Mouse (Mus musculus) limb, embryonic 13.5 days (tissue): ENCODE data around the gene Xrcc1. TPM values are rescaled to one million over a fixed set of nuclear protein-coding genes. Genes with fewer than 3 reads are reported as not detected.

Source experiments
- ATAC-seq: fragments of 200-750 bp; cut with Nextera tagmentation; 2 replicates; pipeline ENCODE4 v1.8.0; 2017; ENCODE audit warnings: low read depth, moderate number of reproducible peaks, moderate TSS enrichment; ENCODE audit not compliant: low FRiP score
- H3K27ac ChIP-seq: fragments of 300-500 bp; sonication (generic); 2 replicates; pipeline ENCODE4 v1.5.1; 2015; ENCODE audit warnings: inconsistent platforms, mild to moderate bottlenecking, moderate library complexity
- H3K27me3 ChIP-seq: fragments of 300-500 bp; sonication (generic); 2 replicates; pipeline ENCODE4 v1.6.1; 2015; ENCODE audit warnings: mild to moderate bottlenecking, inconsistent platforms
- H3K36me3 ChIP-seq: fragments of 300-500 bp; sonication (generic); 2 replicates; pipeline ENCODE4 v1.6.1; 2015; ENCODE audit warnings: inconsistent platforms, mild to moderate bottlenecking, moderate library complexity
- H3K4me1 ChIP-seq: fragments of 300-500 bp; sonication (generic); 2 replicates; pipeline ENCODE4 v1.6.1; 2015; ENCODE audit warnings: inconsistent platforms
- H3K4me2 ChIP-seq: fragments of 300-500 bp; sonication (generic); replicated peaks from 2 replicates; pipeline ENCODE4 v1.6.1; 2015; ENCODE audit warnings: inconsistent platforms, mild to moderate bottlenecking, moderate library complexity
- H3K4me3 ChIP-seq: fragments of 300-500 bp; sonication (generic); 2 replicates; pipeline ENCODE4 v1.5.1; 2015; ENCODE audit warnings: moderate library complexity, mild to moderate bottlenecking, inconsistent platforms
- H3K9ac ChIP-seq: fragments of 300-500 bp; sonication (generic); 2 replicates; pipeline ENCODE4 v1.6.1; 2015; ENCODE audit warnings: mild to moderate bottlenecking, inconsistent platforms
- H3K9me3 ChIP-seq: fragments of 300-500 bp; sonication (generic); 2 replicates; pipeline ENCODE4 v1.6.1; 2016; ENCODE audit warnings: inconsistent platforms
- WGBS: fragments of 180-500 bp; shearing (Covaris S2); methylation state at CpG from one replicate; pipeline ENCODE4 v1.1.7; 2015; 5-methylcytosine and 5-hydroxymethylcytosine counted together
- polyA plus RNA-seq: library from polyadenylated mRNA; unstranded; fragments of >200 nt; fragmentation: Nextera tagmentation; extraction: Ambion mirVana; gene quantifications from 2 replicates; pipeline ENCODE4 v1.2.1, GENCODE M21; 2015

Gene Xrcc1
- polyA plus RNA-seq, 1 experiment from 2014 or later, result 125 TPM

DNA sequence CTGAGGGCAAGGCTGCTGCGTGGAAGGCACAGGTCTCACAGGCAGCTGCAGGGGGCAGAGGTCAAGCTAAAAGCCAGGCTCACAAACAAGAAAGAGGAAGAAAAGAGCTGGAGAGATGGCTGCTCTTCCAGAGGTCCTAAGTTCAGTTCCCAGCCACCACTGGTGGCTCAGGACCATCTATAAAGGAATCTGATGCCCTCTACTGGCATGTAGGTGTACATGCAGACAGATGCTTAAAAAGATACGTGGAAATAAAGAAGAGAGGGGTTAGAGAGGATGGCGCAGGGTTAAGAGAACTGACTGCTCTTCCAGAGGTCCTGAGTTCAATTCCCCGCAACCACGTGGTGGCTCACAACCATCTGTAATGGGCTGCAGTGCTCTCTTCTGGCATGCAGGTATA lies 26.4 kb downstream of the Xrcc1 start:
- Histone ChIP-seq H3K9ac (no peak overlapping the region), H3K4me1 (no peaks in the 10 kb centered on the region), H3K4me2 (no peak overlapping the region), H3K9me3 (no peaks in the 10 kb centered on the region), H3K27ac (no peak overlapping the region), H3K4me3 (no peak overlapping the region), H3K36me3 (peaks cover 69% of the 10 kb centered on the region), H3K27me3 (no peaks in the 10 kb centered on the region)
- ATAC-seq, result no peak
- 62% methylated on average over 5 of the region's 5 CpGs for WGBS

DNA sequence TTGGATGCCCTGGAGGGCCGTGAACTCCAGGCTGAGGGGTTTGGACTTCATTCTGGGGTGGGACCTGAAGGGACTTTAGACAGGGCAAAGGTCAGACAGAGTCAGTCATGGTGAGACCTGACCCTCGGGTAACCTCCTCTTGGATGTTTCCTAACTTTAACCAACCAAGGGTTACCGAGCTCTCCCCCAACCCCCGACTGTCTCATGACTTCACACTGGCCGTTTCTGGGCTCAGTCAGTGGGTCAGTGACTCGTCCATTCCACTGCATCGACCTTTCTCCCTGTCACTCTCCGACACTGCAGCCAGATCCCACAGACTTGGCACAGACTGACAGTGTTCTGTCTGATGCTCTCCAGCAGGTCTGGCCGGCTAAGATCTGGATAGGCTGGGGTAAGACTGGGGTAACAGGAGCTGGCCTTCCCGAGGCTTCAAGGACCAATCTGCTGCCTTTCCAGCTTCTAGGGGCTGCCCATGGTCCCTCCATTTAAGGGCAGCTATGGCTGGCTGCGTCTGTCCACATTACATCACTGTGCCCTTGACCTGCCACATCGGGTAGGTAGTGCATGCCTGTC lies 28.2 kb downstream of the Xrcc1 start:
- Histone ChIP-seq H3K27me3 (no peaks in the 10 kb centered on the region), H3K36me3 (peaks cover 50% of the 10 kb centered on the region), H3K9me3 (no peaks in the 10 kb centered on the region), H3K4me1 (no peaks in the 10 kb centered on the region), H3K4me2 (no peak overlapping the region), H3K4me3 (no peak overlapping the region), H3K9ac (no peak overlapping the region), H3K27ac (no peak overlapping the region)
- ATAC-seq, result no peak
- 64% methylated on average over 12 of the region's 12 CpGs for WGBS

DNA sequence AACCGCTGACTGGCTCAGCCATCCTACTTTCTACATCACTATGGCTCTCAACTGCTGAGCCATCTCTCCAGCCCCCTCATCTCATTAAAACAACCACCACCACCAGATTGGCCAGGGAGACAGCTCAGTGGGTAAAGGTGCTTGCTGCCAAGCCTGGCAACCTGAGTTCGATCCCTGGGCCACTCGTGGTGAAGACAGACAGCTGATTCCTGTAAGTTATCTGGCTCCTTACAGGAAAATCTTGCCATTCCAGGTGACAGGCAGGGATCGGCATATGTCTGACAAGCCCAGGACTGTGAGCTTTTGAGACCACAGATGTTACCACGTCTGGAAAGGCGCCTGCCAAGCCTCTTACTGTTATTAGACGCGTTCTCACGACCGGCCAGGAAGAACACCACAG lies 31.7 kb downstream of the Xrcc1 start:
- Histone ChIP-seq H3K9me3 (no peaks in the 10 kb centered on the region), H3K9ac (no peak overlapping the region), H3K27me3 (no peaks in the 10 kb centered on the region), H3K27ac (no peak overlapping the region), H3K4me1 (no peaks in the 10 kb centered on the region), H3K36me3 (peaks cover 16% of the 10 kb centered on the region), H3K4me3 (no peak overlapping the region), H3K4me2 (no peak overlapping the region)
- no peak for ATAC-seq
- 89% methylated on average over 10 of the region's 10 CpGs for WGBS

DNA sequence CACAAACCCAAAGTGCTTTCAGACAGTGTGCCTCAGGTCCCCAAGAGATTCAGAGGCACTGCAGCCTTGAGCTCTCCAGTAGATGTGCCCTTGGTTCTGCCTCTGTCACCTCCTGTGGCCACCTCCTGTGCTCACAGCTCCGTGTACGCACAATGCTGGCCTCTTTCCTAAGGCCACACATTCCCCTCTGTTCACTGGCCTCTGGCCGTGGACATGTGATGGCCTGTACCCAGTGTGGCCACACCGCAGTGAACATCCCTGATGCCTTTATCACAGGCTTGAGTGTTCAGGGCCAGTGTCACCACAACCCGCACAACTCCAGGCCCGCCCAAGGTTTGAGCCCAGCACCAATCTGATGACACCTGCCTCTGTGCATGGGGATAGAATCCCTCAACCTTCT lies 38.8 kb downstream of the Xrcc1 start:
- WGBS, result 86% methylated on average over 6 of the region's 6 CpGs
- Histone ChIP-seq H3K27me3 (peaks cover 32% of the 10 kb centered on the region), H3K36me3 (no peaks in the 10 kb centered on the region), H3K9me3 (no peaks in the 10 kb centered on the region), H3K27ac (no peak overlapping the region), H3K4me2 (no peak overlapping the region), H3K9ac (no peak overlapping the region), H3K4me3 (no peak overlapping the region), H3K4me1 (peaks cover 4% of the 10 kb centered on the region; the same call in 1 of the 2 replicates)
- ATAC-seq, result no peak

DNA sequence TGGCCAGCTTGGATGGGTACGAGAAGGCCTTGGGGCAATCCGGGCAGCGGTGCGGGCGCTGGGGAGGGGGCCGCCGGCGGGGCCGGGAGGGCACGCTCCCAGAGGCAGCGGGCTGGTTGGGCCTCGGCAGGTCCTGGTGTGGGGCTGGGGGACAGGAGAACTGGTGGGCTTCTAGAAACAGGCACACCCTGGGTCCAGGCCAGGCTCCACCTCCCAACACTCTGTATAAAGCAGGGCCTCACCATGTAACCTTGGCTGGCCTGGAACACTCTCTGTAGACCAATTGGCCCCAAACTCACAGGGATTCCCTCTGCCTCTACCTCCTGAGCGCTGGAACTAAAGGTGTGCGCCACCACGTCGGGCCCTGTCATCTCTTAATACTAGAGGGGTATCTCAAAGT lies 39.9 kb downstream of the Xrcc1 start:
- Histone ChIP-seq H3K4me1 (peaks cover 4% of the 10 kb centered on the region; the same call in 1 of the 2 replicates), H3K4me2 (no peak overlapping the region), H3K9ac (no peak overlapping the region), H3K9me3 (no peaks in the 10 kb centered on the region), H3K4me3 (peak overlapping the region; percentile 16), H3K27ac (no peak overlapping the region), H3K36me3 (no peaks in the 10 kb centered on the region), H3K27me3 (peaks cover 32% of the 10 kb centered on the region)
- ATAC-seq, result no peak
- WGBS, result 49% methylated on average over 16 of the region's 16 CpGs

DNA sequence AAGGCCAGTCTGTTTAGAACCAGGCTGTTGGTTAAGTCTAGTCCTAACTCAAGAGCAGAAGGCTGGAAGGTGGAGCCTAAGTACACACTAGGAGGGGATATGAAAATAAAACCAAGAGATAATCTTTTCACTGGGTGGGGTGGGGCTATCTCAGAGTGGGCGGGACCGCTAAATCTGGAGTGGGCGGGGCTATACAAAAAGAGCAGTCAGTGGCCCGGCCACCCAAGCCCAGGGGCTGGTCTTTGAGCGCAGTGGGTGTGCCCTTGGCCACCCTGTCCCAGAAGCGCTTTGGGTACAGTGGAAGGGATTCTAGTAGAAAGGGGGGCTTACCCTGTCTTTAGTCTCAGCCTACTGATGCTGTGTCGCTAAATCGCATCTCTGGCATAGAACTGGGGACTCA lies 40.7 kb downstream of the Xrcc1 start:
- Histone ChIP-seq H3K9me3 (no peaks in the 10 kb centered on the region), H3K9ac (peak overlapping the region; percentile 75), H3K36me3 (no peaks in the 10 kb centered on the region), H3K27me3 (peaks cover 32% of the 10 kb centered on the region), H3K4me2 (peak overlapping the region; percentile 75), H3K27ac (no peak overlapping the region), H3K4me3 (peak overlapping the region; percentile 58), H3K4me1 (peaks cover 4% of the 10 kb centered on the region; the same call in 1 of the 2 replicates)
- WGBS, result 9% methylated on average over 8 of the region's 8 CpGs
- ATAC-seq, result peak; percentile 59; the same call in 1 of the 2 replicates

DNA sequence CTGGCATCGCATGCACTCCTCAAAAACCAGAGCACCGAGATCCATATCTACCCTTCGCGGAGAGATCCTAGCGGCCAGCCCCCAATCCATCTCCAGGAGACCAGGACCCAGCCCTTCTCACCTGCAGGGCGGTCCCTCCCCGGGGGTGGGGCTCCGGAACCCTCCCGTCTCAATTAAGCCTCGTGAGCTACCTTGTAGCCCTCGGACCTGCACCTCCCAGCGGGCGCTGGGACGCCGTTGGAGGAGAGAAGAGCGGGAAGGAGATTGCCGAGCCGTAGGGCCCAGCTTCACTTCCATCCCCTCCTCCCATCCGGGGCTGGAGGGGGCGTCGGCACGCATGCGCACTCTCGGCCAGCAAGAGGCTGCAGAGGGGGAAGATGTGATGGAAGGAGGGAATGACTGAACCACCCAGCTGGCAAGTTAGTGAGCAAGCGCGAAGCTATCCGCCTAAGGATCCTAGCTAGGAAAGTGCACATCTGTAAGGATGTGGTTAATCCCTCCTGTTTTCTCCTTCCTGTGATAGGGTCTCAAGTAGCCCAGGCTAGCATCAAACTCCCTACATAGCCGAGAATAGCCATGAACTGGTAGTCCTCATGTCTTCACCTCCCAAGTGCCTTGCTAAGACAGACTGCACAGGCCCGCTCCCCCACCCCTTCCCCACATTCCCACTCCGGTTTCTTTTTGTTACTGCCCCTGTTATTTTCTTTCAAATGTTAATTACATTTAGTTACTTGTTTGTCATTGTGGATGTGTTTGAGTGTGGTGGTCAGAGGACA lies 41.4 kb downstream of the Xrcc1 start, which contains the start of the genes Ethe1 and Zfp575:
Gene Ethe1, plus strand, starts transcription at position 214 of the 776 bp plus-strand sequence.
Gene Zfp575, minus strand, starts transcription at position 312 of the 776 bp plus-strand sequence.
- Histone ChIP-seq H3K9ac (peak within 1 kb of the TSS; percentile 75), H3K36me3 (no peaks in the 10 kb centered on the region), H3K9me3 (no peaks in the 10 kb centered on the region), H3K4me2 (peak within 1 kb of the TSS; percentile 75), H3K27me3 (peaks cover 32% of the 10 kb centered on the region), H3K27ac (no peak within 1 kb of the TSS), H3K4me1 (peaks cover 4% of the 10 kb centered on the region; the same call in 1 of the 2 replicates), H3K4me3 (peak within 1 kb of the TSS; percentile 58)
- 6% methylated on average over 30 of the region's 30 CpGs for WGBS
- ATAC-seq, result peak; percentile 78

DNA sequence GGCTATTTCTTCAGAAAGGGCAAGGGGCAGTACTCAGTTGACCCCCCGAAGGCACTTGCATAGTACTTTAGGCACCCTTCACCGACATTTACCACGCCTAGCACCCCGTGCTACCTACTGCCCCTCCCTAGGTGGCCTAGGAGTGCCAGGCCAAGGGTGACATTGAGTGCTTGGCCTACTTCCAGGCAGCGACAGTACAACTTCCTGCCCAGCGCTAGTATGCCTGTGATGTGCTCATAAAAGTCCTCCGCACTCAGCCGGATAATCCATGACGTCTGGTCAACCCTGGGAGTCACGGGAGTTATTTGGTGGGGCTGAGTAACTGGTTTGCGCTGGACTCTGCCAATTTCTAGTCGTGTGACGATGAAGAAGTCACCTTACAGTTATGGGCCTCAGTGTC lies 42.2 kb downstream of the Xrcc1 start:
- 66% methylated on average over 13 of the region's 13 CpGs for WGBS
- Histone ChIP-seq H3K36me3 (no peaks in the 10 kb centered on the region), H3K27me3 (peaks cover 32% of the 10 kb centered on the region), H3K9me3 (no peaks in the 10 kb centered on the region), H3K4me2 (no peak overlapping the region), H3K27ac (no peak overlapping the region), H3K4me1 (peaks cover 7% of the 10 kb centered on the region), H3K9ac (no peak overlapping the region), H3K4me3 (no peak overlapping the region)
- no peak for ATAC-seq

DNA sequence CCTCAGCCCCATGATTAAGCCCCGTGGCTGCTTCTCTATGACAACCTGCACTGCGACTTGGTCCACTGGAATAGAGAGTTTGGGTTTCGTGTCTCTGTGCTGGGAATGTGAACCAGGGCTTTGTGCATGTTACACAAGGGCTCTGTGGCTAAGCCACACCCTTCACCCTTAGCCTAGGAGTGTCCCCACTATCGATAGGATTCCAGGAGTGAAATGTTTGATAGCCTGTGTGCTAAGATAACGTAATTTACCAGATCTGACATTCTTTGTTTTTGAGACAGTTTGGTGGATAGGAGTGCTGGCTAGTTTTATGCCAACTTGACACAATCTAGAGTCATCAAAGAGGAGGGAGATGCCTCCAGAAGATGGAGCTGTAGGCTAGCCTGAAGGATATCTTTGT lies 45.6 kb downstream of the Xrcc1 start:
- H3K4me2 ChIP-seq, result no peak overlapping the region
- 0 out of 2 replicates have a peak overlapping the region, but pooled peaks have one; percentile 2 for H3K9ac ChIP-seq
- no peak overlapping the region for H3K27ac ChIP-seq
- H3K27me3 ChIP-seq, result peaks cover 10% of the 10 kb centered on the region
- no peak for ATAC-seq
- H3K36me3 ChIP-seq, result no peaks in the 10 kb centered on the region
- WGBS, result 69% methylated on average over 5 of the region's 5 CpGs
- no peak overlapping the region for H3K4me3 ChIP-seq
- no peaks in the 10 kb centered on the region for H3K9me3 ChIP-seq
- peaks cover 20% of the 10 kb centered on the region for H3K4me1 ChIP-seq

DNA sequence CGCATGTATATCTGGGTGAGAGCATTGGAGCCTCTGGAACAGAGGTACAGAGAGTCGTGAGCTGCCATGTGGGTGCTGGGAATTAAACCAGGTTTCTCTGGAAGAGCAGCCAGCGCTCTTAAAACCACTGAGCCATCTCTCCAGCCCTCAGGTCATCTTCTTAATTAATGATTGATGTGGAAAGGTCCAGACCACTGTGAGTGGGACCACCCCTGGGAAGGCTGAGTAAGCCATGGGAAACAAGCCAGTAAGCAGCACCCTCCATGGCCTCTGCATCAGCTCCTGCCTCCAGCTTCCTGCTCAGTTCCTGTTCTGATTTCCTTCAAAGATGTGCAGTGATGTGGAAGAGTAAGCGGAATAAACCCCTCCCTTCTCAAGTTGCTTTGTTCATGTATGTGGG lies 46.1 kb downstream of the Xrcc1 start:
- Histone ChIP-seq H3K36me3 (no peaks in the 10 kb centered on the region), H3K4me1 (peaks cover 20% of the 10 kb centered on the region), H3K4me2 (no peak overlapping the region), H3K27me3 (peaks cover 6% of the 10 kb centered on the region), H3K9ac (no peak overlapping the region), H3K27ac (no peak overlapping the region), H3K4me3 (no peak overlapping the region), H3K9me3 (no peaks in the 10 kb centered on the region)
- no peak for ATAC-seq
- WGBS, result 66% methylated on average over 4 of the region's 4 CpGs

DNA sequence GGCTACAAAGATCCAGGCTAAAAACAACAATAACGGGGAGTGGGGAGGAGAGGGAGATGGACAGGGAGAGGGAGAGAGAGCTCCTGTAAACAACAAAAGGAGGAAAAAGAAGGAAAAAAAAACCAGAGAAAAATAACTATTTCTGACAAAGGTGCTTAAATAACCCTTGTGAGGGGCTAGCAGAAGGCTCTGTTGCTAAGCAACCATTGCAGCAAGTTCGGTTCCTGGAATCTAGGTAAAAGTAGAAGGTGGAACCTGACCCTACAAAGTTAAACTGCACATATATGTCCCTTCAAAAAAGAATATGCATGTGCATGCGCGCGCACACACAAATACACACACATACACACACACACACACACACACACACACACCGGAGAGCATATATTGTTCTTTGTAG lies 46.7 kb downstream of the Xrcc1 start:
- Histone ChIP-seq H3K4me3 (no peak overlapping the region), H3K4me1 (peaks cover 17% of the 10 kb centered on the region), H3K27me3 (peaks cover 4% of the 10 kb centered on the region; the same call in 1 of the 2 replicates), H3K4me2 (peak overlapping the region; percentile 78; the same call in 1 of the 2 replicates), H3K27ac (no peak overlapping the region), H3K36me3 (no peaks in the 10 kb centered on the region), H3K9ac (no peak overlapping the region), H3K9me3 (no peaks in the 10 kb centered on the region)
- ATAC-seq, result no peak
- 77% methylated on average over 6 of the region's 6 CpGs for WGBS

DNA sequence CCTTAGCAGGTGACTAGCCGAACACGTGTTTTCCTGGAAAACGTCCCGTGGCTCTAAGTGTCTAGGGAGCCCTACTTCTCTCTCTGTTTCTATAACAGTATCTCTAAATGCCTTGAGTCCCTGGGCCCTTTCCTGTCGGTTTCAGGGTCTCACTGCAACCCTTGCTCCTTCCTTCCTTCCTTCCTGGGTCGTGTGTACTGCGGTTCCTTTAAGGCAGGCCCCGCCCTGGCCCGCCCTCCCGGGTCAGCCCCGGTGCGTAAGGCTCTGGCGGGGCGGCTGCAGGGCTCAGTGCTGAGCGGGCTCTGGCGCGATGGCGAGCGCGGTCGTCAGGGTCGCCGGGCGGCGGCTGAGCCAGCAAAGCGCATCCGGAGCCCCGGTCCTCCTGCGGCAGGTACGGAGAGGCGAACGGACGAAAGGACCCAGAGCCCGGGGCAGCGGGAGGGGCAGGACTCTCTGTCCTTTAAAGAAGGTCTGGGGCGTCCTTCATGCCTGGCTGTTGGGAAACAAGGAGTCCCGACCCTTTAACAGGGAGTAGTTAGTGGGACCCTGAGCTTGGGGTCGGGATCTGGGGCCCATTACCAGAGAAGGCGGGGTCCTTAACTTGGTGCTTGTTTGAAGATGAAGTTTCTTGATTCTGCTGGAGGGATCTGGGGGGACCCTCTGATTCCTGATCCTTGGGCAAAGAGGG lies 47.7 kb downstream of the Xrcc1 start:
- H3K4me2 ChIP-seq, result peak overlapping the region; percentile 78
- H3K4me1 ChIP-seq, result peaks cover 16% of the 10 kb centered on the region
- H3K27ac ChIP-seq, result no peak overlapping the region
- H3K27me3 ChIP-seq, result peaks cover 4% of the 10 kb centered on the region; the same call in 1 of the 2 replicates
- WGBS, result 2% methylated on average over 39 of the region's 39 CpGs
- peak overlapping the region; percentile 75 for H3K4me3 ChIP-seq
- ATAC-seq, result peak; percentile 88
- no peaks in the 10 kb centered on the region for H3K36me3 ChIP-seq
- no peaks in the 10 kb centered on the region for H3K9me3 ChIP-seq
- H3K9ac ChIP-seq, result peak overlapping the region; percentile 81
